In the genomic region with DNA sequence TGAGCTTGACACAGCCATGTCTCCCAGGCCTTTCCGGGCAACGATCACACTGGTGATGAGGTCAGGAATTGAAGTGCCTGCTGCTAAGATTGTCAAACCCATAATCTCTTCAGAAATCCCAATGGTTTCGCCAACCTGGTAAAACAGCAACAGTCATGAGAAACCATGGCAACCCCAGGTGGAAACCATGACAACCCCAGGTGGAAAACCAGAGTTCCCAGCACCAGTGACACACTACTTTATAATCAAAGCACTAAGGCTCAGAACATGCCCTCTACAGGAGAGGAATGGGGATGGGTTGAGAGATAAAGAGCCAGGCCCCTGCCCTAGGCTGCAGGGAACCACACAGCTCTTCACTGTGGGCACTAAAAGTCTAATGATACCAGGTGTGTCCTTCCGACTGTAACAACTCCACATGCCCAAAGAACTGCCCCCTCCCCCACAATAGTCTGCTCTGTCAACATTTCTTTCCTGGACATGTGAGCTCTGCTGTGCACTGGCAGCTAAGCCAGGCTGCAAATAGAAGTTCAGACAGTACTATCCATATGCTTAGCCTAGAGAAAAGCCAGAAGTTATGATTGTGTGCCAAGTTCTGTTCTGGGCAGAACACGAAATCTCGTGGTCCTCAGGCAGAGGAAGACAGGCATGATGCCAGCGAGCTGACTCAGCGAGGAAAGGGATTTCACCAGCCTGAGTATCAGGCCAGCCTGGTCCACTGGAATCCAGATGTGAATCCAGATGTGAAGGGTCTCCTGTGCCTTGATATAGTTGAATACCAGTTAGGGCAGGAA, we compare ENCODE assay signal across 8 mouse cellular contexts. TPM values are rescaled to one million over a fixed set of nuclear protein-coding genes. Genes with fewer than 3 reads are reported as not detected.
DNase-seq lines count a peak whose midpoint lies in the region; ATAC-seq and TF ChIP-seq lines count a peak whose summit lies in the region.

No protein-coding gene starts in this region.

- no peak overlapping the region for H3K9ac ChIP-seq in heart, adult 2 months (ENCODE audit: low read depth, low read length)
- H3K9ac ChIP-seq in intestine, embryonic 15.5 days = no peak overlapping the region
- H3K9ac ChIP-seq in liver, postnatal 0 days (replicated peaks) = no peak overlapping the region

- no peaks in the 10 kb centered on the region for H3K36me3 ChIP-seq in heart, adult 2 months (ENCODE audit: control insufficient read depth, insufficient read depth, low read length)
- H3K36me3 ChIP-seq in intestine, embryonic 15.5 days = no peaks in the 10 kb centered on the region
- peaks cover 8% of the 10 kb centered on the region for H3K36me3 ChIP-seq in liver, postnatal 0 days (replicated peaks; ENCODE audit: insufficient read depth, low read length)

- H3K4me2 ChIP-seq in intestine, embryonic 15.5 days (replicated peaks) = no peak overlapping the region
- H3K4me2 ChIP-seq in liver, postnatal 0 days (ENCODE audit: low read depth, low read length) = no peak overlapping the region

- H3K4me3 ChIP-seq in heart, adult 2 months = no peak overlapping the region
- H3K4me3 ChIP-seq in intestine, embryonic 15.5 days (replicated peaks) = no peak overlapping the region
- H3K4me3 ChIP-seq in liver, postnatal 0 days (ENCODE audit: low read depth, low read length) = no peak overlapping the region

- peak; percentile 62; the same call in 1 of the 2 replicates for ATAC-seq in intestine, embryonic 15.5 days
- ATAC-seq in liver, postnatal 0 days = peak; percentile 17

- no peak for TF ChIP-seq CTCF in heart, adult 2 months (IDR thresholded peaks at IDR 0.05)
- TF ChIP-seq CTCF in liver, postnatal 0 days (IDR thresholded peaks at IDR 0.05; ENCODE audit: low read depth) = no peak

- no peaks in the 10 kb centered on the region for H3K27me3 ChIP-seq in heart, adult 2 months (ENCODE audit: control insufficient read depth, insufficient read depth, low read length)
- H3K27me3 ChIP-seq in intestine, embryonic 15.5 days (replicated peaks) = no peaks in the 10 kb centered on the region
- no peaks in the 10 kb centered on the region for H3K27me3 ChIP-seq in liver, postnatal 0 days (ENCODE audit: insufficient read depth, low read length)

- H3K4me1 ChIP-seq in heart, adult 2 months (ENCODE audit: control insufficient read depth, insufficient read depth, low read length) = peaks cover 14% of the 10 kb centered on the region
- no peaks in the 10 kb centered on the region for H3K4me1 ChIP-seq in intestine, embryonic 15.5 days (replicated peaks)
- peaks cover 10% of the 10 kb centered on the region; the same call in 1 of the 2 replicates for H3K4me1 ChIP-seq in liver, postnatal 0 days (ENCODE audit: insufficient read depth)

- peak overlapping the region; percentile 23; the same call in 1 of the 2 replicates for H3K27ac ChIP-seq in heart, adult 2 months
- H3K27ac ChIP-seq in intestine, embryonic 15.5 days = no peak overlapping the region
- no peak overlapping the region for H3K27ac ChIP-seq in liver, postnatal 0 days (ENCODE audit: low read depth)

- no peak for TF ChIP-seq POLR2A in heart, adult 2 months (IDR thresholded peaks at IDR 0.05; ENCODE audit: insufficient read depth, low read depth, low read length)

- 30% methylated on average over 8 of the region's 8 CpGs for WGBS in heart, adult 2 months
- 70% methylated on average over 8 of the region's 8 CpGs for WGBS in intestine, embryonic 15.5 days
- WGBS in liver, postnatal 0 days (ENCODE audit: insufficient replicate concordance) = 64% methylated on average over 8 of the region's 8 CpGs

- TF ChIP-seq EP300 in heart, adult 2 months (IDR thresholded peaks at IDR 0.05; ENCODE audit: insufficient read depth, low read depth, low read length) = peak; percentile 88
- TF ChIP-seq EP300 in liver, postnatal 0 days (IDR thresholded peaks at IDR 0.05; ENCODE audit: low read depth) = no peak

- no peaks in the 10 kb centered on the region for H3K9me3 ChIP-seq in intestine, embryonic 15.5 days
- no peaks in the 10 kb centered on the region for H3K9me3 ChIP-seq in liver, postnatal 0 days (ENCODE audit: low read length)

- no peaks in the 10 kb centered on the region for H3K79me2 ChIP-seq in heart, adult 2 months (replicated peaks; ENCODE audit: control insufficient read depth, insufficient read depth, low read length)

- intact Hi-C loops in heart, adult 2 months (cut with DNase I) = no loop called here
- intact Hi-C loops in heart, postnatal 25 days (cut with DNase I) = no loop called here

- peak; percentile 58 to 68 for DNase-seq in heart, adult 2 months
- no peak for DNase-seq in heart, postnatal 25 days (ENCODE audit: low spot score)
- peak; percentile 96 for DNase-seq in adipocyte (ENCODE audit: low spot score)
- peak; percentile 83 for DNase-seq in fibroblast of lung, adult 2 months (ENCODE audit: low read depth)
- DNase-seq in liver, postnatal 0 days = no peak
- DNase-seq in thymus, postnatal 0 days (ENCODE audit: low spot score) = no peak
- DNase-seq in retina, embryonic 14.5 days (ENCODE audit: low spot score) = no peak

RNA-seq across cellular contexts. Expression of a gene that starts 25.0 kb away (rescaled TPM):
- total RNA-seq in heart, adult 2 months (2021) = under 1 TPM; 0.05 to 0.10 TPM
- polyA plus RNA-seq in heart, adult 2 months (2012; rRNA removed) = 0.02 TPM in 1 of 2 replicates, not detected in the other
- total RNA-seq in heart, postnatal 25 days (2021) = under 1 TPM; 0.08 to 0.10 TPM
- 0.06 TPM in 1 of 2 replicates, not detected in the other for polyA plus RNA-seq in intestine, embryonic 15.5 days (2015; fragmentation: Nextera tagmentation; extraction: Ambion mirVana)
- polyA plus RNA-seq in liver, postnatal 0 days (2015; fragmentation: Nextera tagmentation; extraction: Ambion mirVana) = 0.02 and 0.04 TPM in 2 replicates
- 0.06 and 0.08 TPM in 2 replicates for polyA plus RNA-seq in thymus, postnatal 0 days (2015; fragmentation: Nextera tagmentation; extraction: Ambion mirVana)

RNA-seq across cellular contexts. Expression of a gene that starts 34.3 kb away (rescaled TPM):
- 10 to 100 TPM; 14.0 to 15.3 TPM for total RNA-seq in heart, adult 2 months (2021)
- polyA plus RNA-seq in heart, adult 2 months (2012; rRNA removed) = 11.0 and 20.5 TPM in 2 replicates
- total RNA-seq in heart, postnatal 25 days (2021) = 10 to 100 TPM; 16.1 to 16.4 TPM
- 48.4 and 53.2 TPM in 2 replicates for polyA plus RNA-seq in intestine, embryonic 15.5 days (2015; fragmentation: Nextera tagmentation; extraction: Ambion mirVana)
- polyA plus RNA-seq in liver, postnatal 0 days (2015; fragmentation: Nextera tagmentation; extraction: Ambion mirVana) = 10.5 and 11.1 TPM in 2 replicates
- polyA plus RNA-seq in thymus, postnatal 0 days (2015; fragmentation: Nextera tagmentation; extraction: Ambion mirVana) = 50.9 and 54.2 TPM in 2 replicates

Comparison
In these comparisons a context has a peak if more than half of its experiments do, and no peak if none do; other contexts are left out.
1. DNase-seq: peak in heart, adult 2 months (2 of 2), adipocyte (single experiment) and fibroblast of lung, adult 2 months (single experiment); none in heart, postnatal 25 days (single experiment), liver, postnatal 0 days (single experiment), thymus, postnatal 0 days (single experiment) and retina, embryonic 14.5 days (single experiment).